Mouse (Mus musculus) CH12.LX (cell line): ENCODE results near the gene Higd1c.

Source experiments
- CTCF ChIP-seq, 2 experiments: IDR thresholded peaks in 1 of 2; conservative IDR thresholded peaks in 1 of 2; 2 replicates each; pipeline ENCODE4 v1.5.1; 2011 to 2012; ENCODE audit warnings: low read depth in 2 of 2, low read length in 2 of 2, improper control_type of control experiment in 1 of 2, inconsistent platforms in 1 of 2, mild to moderate bottlenecking in 1 of 2, moderate library complexity in 1 of 2
- GABPA ChIP-seq: IDR thresholded peaks from 2 replicates; pipeline ENCODE4 v1.6.1; 2012; ENCODE audit warnings: low read depth, low read length, improper control_type of control experiment, inconsistent platforms; ENCODE audit not compliant: insufficient replicate concordance
- KAT2A ChIP-seq: IDR thresholded peaks from 2 replicates; pipeline ENCODE4 v1.6.1; 2012; ENCODE audit warnings: low read length, improper control_type of control experiment, inconsistent platforms; ENCODE audit not compliant: insufficient replicate concordance
- MAZ ChIP-seq: IDR thresholded peaks from 2 replicates; pipeline ENCODE4 v1.6.1; 2012; ENCODE audit warnings: low read depth, mild to moderate bottlenecking, inconsistent platforms, low read length, improper control_type of control experiment, moderate library complexity
- MEF2A ChIP-seq: IDR thresholded peaks from 2 replicates; pipeline ENCODE4 v1.6.1; 2014; ENCODE audit warnings: low read depth, mild to moderate bottlenecking, inconsistent platforms, low read length, improper control_type of control experiment, borderline replicate concordance
- POLR2A ChIP-seq: IDR thresholded peaks from 2 replicates; pipeline ENCODE4 v1.6.1; 2011; ENCODE audit warnings: low read depth, mild to moderate bottlenecking, improper control_type of control experiment, low read length

- no peak for TF ChIP-seq POLR2A
- no peak for TF ChIP-seq CTCF (conservative IDR thresholded peaks at IDR 0.05 in 1 of 2, IDR thresholded peaks at IDR 0.05 in 1 of 2; ENCODE audit: low read depth in 2 of 2, low read length in 2 of 2)
- no peak for TF ChIP-seq GABPA
- TF ChIP-seq MEF2A, result no peak
- TF ChIP-seq MAZ, result no peak
- TF ChIP-seq KAT2A, result no peak
Observed at GRCm38 (mm10) chr15:100428296-100428905, 64.1 kb downstream of the Higd1c start.
